Mouse (Mus musculus): ENCODE measurements around the gene Gm13696. TPM values are rescaled to one million over a fixed set of nuclear protein-coding genes. Genes with fewer than 3 reads are reported as not detected.
"Not testable (repeated sequence)": the region's sequence is repeated elsewhere in the genome, so short reads cannot be mapped to it uniquely, and the experiment has no call there.

Gene Gm13696
- polyA plus RNA-seq, 1 experiment from 2014 or later: not detected

DNA sequence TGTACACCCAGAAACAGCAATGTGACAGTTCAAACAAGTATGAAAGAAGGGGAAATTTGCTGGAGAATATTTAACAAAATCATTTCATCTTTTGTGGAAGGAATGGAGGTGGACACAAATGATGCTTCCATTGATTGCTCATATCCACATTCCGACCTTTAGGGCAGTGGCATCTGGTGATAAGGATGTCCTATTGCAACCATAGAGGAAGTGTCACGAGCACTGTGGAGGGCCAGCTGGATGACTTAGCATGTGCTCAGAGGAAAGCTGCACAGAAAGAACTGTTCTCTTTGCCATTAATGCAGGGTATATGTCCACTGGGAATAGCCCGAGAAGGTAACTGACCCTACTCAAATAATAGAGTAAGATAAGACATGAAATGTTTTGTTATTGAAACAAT lies 36.9 kb downstream of the Gm13696 start:
- no peak for TF ChIP-seq CTCF (IDR thresholded peaks at IDR 0.05; ENCODE audit: low read depth)
- TF ChIP-seq EP300 (optimal IDR thresholded peaks at IDR 0.05): no peak
- no peak for ATAC-seq (ENCODE audit: low FRiP score, low TSS enrichment)
- no peak overlapping the region for H3K4me2 ChIP-seq (replicated peaks; ENCODE audit: low read depth)
- H3K9me3 ChIP-seq (ENCODE audit: control insufficient read depth, low read length): no peaks in the 10 kb centered on the region
- no peak for DNase-seq (ENCODE audit: low spot score)
- H3K4me3 ChIP-seq (ENCODE audit: low read depth, low read length): no peak overlapping the region
- no peaks in the 10 kb centered on the region for H3K27me3 ChIP-seq (ENCODE audit: control insufficient read depth, insufficient read depth, low read length)
- H3K4me1 ChIP-seq (replicated peaks; ENCODE audit: control insufficient read depth, insufficient read depth): no peaks in the 10 kb centered on the region
- H3K9ac ChIP-seq (ENCODE audit: low read length): no peak overlapping the region
- H3K36me3 ChIP-seq (ENCODE audit: control insufficient read depth, insufficient read depth, low read length): no peaks in the 10 kb centered on the region
- 61% methylated on average over 3 of the region's 3 CpGs for WGBS
- no peak overlapping the region for H3K27ac ChIP-seq (replicated peaks)

- Histone ChIP-seq H3K27me3 (ENCODE audit: control insufficient read depth, insufficient read depth, low read length) (no peaks in the 10 kb centered on the region), H3K4me1 (replicated peaks; ENCODE audit: control insufficient read depth, insufficient read depth) (no peaks in the 10 kb centered on the region), H3K4me3 (ENCODE audit: low read depth, low read length) (no peak overlapping the region), H3K9me3 (ENCODE audit: control insufficient read depth, low read length) (no peaks in the 10 kb centered on the region), H3K27ac (replicated peaks) (no peak overlapping the region), H3K9ac (ENCODE audit: low read length) (no peak overlapping the region), H3K4me2 (replicated peaks; ENCODE audit: low read depth) (no peak overlapping the region), H3K36me3 (ENCODE audit: control insufficient read depth, insufficient read depth, low read length) (no peaks in the 10 kb centered on the region)
- no peak for DNase-seq (ENCODE audit: low spot score)
- ATAC-seq (ENCODE audit: low FRiP score, low TSS enrichment): no peak
- WGBS: 60% methylated on average over 6 of the region's 6 CpGs
- TF ChIP-seq CTCF (IDR thresholded peaks at IDR 0.05; ENCODE audit: low read depth) (no peak), EP300 (optimal IDR thresholded peaks at IDR 0.05) (no peak)
These were observed 41.6 kb downstream of the Gm13696 start for GRCm38 (mm10) chr2:84014572-84014971.

DNA sequence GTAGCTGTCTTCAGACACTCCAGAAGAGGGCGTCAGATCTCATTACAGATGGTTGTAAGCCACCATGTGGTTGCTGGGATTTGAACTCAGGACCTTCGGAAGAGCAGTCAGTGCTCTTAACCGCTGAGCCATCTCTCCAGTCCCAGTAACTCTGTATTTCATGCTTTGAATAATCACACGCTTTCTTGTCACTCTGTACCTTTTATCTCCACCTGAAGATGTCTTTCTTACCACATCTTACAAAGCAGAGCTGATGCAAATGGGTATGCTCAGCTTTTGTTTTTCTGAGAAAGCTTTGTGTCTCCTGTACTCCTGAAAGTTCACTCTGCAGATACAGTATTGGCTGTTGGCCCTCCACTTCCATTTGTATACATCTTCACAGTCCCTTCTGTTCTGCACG lies 43.4 kb downstream of the Gm13696 start:
- not testable (repeated sequence) for DNase-seq (ENCODE audit: low spot score); H3K36me3 ChIP-seq (ENCODE audit: control insufficient read depth, insufficient read depth, low read length); H3K27ac ChIP-seq (replicated peaks); H3K9me3 ChIP-seq (ENCODE audit: control insufficient read depth, low read length); H3K9ac ChIP-seq (ENCODE audit: low read length); H3K4me1 ChIP-seq (replicated peaks; ENCODE audit: control insufficient read depth, insufficient read depth); H3K4me3 ChIP-seq (ENCODE audit: low read depth, low read length); H3K4me2 ChIP-seq (replicated peaks; ENCODE audit: low read depth); H3K27me3 ChIP-seq (ENCODE audit: control insufficient read depth, insufficient read depth, low read length); ATAC-seq (ENCODE audit: low FRiP score, low TSS enrichment)
- WGBS: 80% methylated on average over 4 of the region's 5 CpGs

- H3K27ac ChIP-seq (replicated peaks): no peak overlapping the region
- 35% methylated on average over 3 of the region's 3 CpGs for WGBS
- no peak for ATAC-seq (ENCODE audit: low FRiP score, low TSS enrichment)
These were observed 45.4 kb downstream of the Gm13696 start for GRCm38 (mm10) chr2:84018330-84018729.

GRCm38 (mm10) chr2:84019519-84020305 lies 46.8 kb downstream of the Gm13696 start:
- H3K27ac ChIP-seq (replicated peaks): no peak overlapping the region
- no peaks in the 10 kb centered on the region for H3K36me3 ChIP-seq (ENCODE audit: control insufficient read depth, insufficient read depth, low read length)
- no peak overlapping the region for H3K9ac ChIP-seq (ENCODE audit: low read length)
- no peak overlapping the region for H3K4me2 ChIP-seq (replicated peaks; ENCODE audit: low read depth)
- no peaks in the 10 kb centered on the region for H3K4me1 ChIP-seq (replicated peaks; ENCODE audit: control insufficient read depth, insufficient read depth)
- H3K9me3 ChIP-seq (ENCODE audit: control insufficient read depth, low read length): no peaks in the 10 kb centered on the region
- ATAC-seq (ENCODE audit: low FRiP score, low TSS enrichment) (no peak), DNase-seq (ENCODE audit: low spot score) (no peak)
- no peak for TF ChIP-seq EP300 (optimal IDR thresholded peaks at IDR 0.05)
- TF ChIP-seq CTCF (IDR thresholded peaks at IDR 0.05; ENCODE audit: low read depth): no peak
- H3K27me3 ChIP-seq (ENCODE audit: control insufficient read depth, insufficient read depth, low read length): no peaks in the 10 kb centered on the region
- H3K4me3 ChIP-seq (ENCODE audit: low read depth, low read length): no peak overlapping the region
- WGBS: 70% methylated on average over 8 of the region's 8 CpGs

More at GRCm38 (mm10) chr2:84018330-84018729, 45.4 kb downstream of the Gm13696 start:
- Histone ChIP-seq H3K4me2 (replicated peaks; ENCODE audit: low read depth) (no peak overlapping the region), H3K36me3 (ENCODE audit: control insufficient read depth, insufficient read depth, low read length) (no peaks in the 10 kb centered on the region), H3K27me3 (ENCODE audit: control insufficient read depth, insufficient read depth, low read length) (no peaks in the 10 kb centered on the region), H3K4me1 (replicated peaks; ENCODE audit: control insufficient read depth, insufficient read depth) (no peaks in the 10 kb centered on the region), H3K9ac (ENCODE audit: low read length) (no peak overlapping the region), H3K9me3 (ENCODE audit: control insufficient read depth, low read length) (no peaks in the 10 kb centered on the region), H3K4me3 (ENCODE audit: low read depth, low read length) (no peak overlapping the region)
- no peak for DNase-seq (ENCODE audit: low spot score)
- TF ChIP-seq EP300 (optimal IDR thresholded peaks at IDR 0.05) (no peak), CTCF (IDR thresholded peaks at IDR 0.05; ENCODE audit: low read depth) (no peak)

DNA sequence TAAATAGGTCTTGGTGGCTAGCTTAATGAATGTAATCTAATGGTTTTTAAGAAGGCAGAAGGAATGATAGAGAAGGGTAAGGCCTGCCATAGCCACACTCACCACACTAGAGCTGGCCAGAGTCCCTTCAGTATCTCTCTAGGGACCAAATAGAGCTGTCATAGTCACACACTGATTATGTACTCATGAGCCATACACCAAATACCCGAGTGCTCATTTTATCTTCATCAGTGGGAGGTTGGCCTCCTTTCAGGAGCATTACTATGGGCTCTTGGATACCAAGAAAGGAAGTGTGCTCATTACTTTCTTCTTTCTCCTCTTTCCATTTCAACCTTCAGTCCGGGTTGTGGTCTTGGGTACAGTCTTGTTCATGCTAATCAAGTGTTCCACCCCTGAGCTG lies 49.0 kb downstream of the Gm13696 start:
- 82% methylated on average over 2 of the region's 2 CpGs for WGBS
- no peak for DNase-seq (ENCODE audit: low spot score)

More for the DNA sequence above, 49.0 kb downstream of the Gm13696 start:
- no peaks in the 10 kb centered on the region for H3K4me1 ChIP-seq (replicated peaks; ENCODE audit: control insufficient read depth, insufficient read depth)
- no peak for ATAC-seq (ENCODE audit: low FRiP score, low TSS enrichment)
- no peaks in the 10 kb centered on the region for H3K9me3 ChIP-seq (ENCODE audit: control insufficient read depth, low read length)
- TF ChIP-seq EP300 (optimal IDR thresholded peaks at IDR 0.05): no peak
- TF ChIP-seq CTCF (IDR thresholded peaks at IDR 0.05; ENCODE audit: low read depth): no peak
- H3K4me2 ChIP-seq (replicated peaks; ENCODE audit: low read depth): no peak overlapping the region
- H3K27ac ChIP-seq (replicated peaks): no peak overlapping the region
- H3K36me3 ChIP-seq (ENCODE audit: control insufficient read depth, insufficient read depth, low read length): no peaks in the 10 kb centered on the region
- no peak overlapping the region for H3K4me3 ChIP-seq (ENCODE audit: low read depth, low read length)
- no peak overlapping the region for H3K9ac ChIP-seq (ENCODE audit: low read length)
- H3K27me3 ChIP-seq (ENCODE audit: control insufficient read depth, insufficient read depth, low read length): no peaks in the 10 kb centered on the region
